Mouse (Mus musculus) yolk sac, embryonic 10.5 days (tissue): ENCODE data around the gene Lpo.
"Not testable (repeated sequence)": the region's sequence is repeated elsewhere in the genome, so short reads cannot be mapped to it uniquely, and the experiment has no call there.

Source experiments
- DNase-seq: peaks from one replicate; pipeline ENCODE4 v3.0.0-alpha.2; 2017; ENCODE audit warnings: low spot score

Gene Lpo

GRCm38 (mm10) chr11:87828239-87828900 is at the start of gene Lpo:
Gene Lpo, minus strand, starts transcription at chr11:87828289.
- no peak for DNase-seq

DNA sequence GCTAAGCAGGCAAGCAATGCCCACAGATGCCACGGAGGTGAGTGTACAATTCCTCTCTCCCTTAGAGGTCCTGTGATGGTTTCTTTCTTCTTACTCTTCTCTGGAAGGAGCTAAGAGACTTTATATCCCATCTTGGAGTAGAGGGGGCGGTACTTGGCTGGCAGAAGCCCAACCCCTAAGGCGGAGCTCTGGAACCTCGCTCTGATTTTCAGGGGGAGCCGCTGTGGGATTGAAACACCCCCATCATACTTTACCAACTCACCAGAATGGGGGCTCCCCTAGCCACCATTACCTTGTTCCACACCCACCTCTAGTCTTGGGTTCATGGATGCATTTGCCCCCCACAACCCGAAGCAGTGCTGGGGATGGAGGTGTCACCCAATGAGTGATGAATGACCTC is 47.3 kb upstream of the Lpo start, which contains the start of gene Epx:
Gene Epx (minus strand): TSS at position 101 of the 400 bp plus-strand sequence.
- no peak for DNase-seq

DNA sequence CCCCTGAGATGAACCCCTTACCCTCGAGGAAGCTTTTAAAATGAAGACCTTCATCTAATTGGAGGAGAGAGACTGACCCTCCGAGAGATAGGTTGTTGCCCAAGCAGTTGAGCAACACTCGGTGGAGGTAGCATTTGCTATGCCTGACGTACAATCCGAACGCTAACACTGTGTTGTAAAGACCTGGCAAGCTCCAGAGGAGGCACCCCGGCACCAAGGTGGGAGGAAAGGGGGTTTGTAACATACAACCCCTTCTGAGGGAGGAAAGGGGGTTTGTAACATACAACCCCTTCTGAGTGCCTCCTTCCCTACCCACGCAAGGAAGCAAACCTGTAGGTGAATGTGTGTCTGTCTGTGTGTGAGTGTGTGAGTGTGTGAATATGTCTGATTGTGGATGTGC is 43.7 kb upstream of the Lpo start:
- DNase-seq = no peak

DNA sequence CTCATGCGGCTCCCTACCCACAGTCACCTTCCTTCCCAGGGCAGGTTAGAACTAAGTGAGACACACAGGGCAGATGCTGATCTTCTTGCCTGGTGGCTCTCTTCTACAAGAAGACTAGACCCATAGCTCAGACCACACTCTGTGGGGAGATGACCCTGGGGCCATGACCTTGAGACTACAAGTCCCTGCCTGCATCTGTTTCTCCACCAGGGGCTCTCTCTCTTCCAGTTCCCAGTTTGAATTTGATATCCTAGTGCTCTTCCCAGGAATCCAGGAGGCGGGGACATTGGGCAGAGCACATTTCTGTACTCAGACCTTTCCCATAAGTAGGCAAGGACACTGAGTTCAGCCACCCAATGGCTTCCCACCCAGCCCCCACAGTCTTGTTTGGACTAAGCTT is 42.0 kb upstream of the Lpo start:
- no peak for DNase-seq

DNA sequence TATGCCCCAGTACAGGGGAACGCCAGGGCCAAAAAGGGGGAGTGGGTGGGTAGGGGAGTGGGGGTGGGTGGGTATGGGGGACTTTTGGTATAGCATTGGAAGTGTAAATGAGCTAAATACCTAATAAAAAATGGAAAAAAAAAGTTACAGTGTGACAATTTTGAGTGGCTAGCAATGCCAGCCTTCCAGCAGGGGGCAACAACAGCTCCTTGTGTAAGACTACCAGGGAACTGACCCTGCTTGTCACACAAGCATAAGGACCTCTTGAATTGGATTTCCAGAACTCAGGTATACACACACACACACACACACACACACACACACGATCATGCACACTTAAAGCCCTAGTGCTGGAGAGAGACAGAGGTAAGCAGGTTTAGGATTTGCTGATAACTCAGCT is 38.8 kb upstream of the Lpo start:
- not testable (repeated sequence) for DNase-seq

DNA sequence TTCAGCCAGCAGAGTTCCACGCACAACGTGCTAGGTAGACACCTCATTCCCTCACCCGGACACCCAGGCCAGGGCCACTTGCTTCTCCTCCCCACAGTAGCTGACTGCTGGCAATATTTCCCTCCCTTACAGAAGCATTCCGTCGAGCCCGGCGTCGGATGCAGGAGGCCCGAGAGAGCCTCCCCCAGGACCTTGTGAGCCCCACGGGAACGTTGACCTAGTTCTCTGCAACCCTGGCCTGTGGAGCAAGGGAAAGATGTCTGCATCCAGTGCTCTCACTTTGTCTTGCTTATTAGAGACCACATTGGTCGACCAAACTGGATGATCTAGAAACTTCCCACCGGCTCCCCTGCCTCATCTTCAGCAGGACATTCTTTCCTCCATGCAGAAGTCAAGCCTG is 34.7 kb upstream of the Lpo start:
- no peak for DNase-seq

DNA sequence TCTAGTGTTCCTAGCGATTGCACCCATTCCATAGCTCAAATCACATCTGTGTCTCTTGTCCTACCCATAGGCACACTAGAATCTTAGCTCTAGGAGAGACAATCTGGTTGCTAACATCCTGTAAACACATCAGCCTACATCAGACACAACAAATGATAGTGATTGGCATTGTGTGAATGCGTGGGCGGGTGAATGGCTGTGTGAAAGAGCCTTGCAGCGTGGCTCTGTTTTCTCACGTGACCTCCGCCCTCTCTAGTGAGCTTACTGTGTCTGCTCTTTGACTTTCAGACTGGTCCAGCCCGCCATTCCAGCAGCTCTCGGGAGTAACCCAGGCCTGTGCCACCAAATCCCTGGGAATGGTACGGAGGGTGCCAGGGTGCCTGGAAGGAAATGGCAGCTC is 32.3 kb upstream of the Lpo start:
- DNase-seq = no peak

DNA sequence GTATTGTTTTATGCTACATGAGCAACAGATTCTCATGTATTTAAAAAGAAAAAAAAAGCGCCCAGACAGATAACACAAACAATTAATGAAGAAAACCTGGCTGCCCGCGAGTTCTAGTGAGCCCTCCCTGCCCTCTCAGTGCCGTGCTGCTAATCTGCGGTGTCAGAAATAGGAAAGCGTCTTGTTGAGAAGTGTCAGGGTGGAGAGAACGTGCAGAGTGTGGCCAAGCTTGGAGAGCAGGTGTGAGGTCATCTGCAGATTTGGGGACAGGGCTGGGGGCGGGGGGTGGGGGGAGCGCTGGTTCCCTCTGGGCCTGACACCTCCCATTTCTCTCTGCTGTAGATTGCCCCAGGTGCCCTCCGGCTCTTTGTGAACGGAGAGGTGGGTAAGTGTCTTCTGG is 31.2 kb upstream of the Lpo start:
- no peak for DNase-seq

DNA sequence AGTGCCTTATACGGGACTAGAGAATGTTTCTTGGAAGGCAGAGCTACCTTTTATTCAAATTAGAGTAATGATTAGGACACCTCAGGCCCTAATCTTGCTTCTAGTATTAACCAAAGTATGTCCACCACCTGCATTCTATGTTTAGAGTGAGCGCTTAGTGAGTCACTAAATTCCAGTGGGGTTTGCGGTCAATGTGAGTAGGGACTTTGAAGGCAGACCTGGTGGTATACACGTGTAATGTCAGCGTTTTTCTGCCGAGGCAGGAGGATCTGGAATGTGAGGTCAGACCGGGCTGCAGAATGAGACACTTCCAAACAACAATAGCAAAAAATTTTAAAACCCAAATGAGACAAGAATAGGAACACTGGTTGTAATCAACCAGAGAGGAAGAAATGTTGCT is 26.5 kb upstream of the Lpo start:
- DNase-seq = no peak

DNA sequence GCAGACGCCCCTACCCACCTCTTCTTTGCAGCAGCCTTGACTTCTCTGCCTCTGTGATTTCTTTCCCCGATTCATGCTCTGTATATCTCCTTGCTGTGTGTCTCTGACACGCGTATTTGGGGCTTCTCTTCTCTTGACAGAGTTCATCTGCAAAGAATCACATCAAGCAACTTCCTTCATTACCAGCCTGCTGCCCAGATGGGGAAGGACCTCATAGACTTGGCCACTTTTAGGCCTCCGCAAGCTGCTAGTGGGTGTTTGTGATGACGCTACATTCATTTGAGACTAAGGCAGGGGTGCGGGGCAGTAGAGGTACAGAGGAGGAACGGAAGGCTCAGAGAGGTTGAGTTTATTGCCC is 25.5 kb upstream of the Lpo start:
- DNase-seq = no peak

- DNase-seq = peak; percentile 92
Measured at GRCm38 (mm10) chr11:87852690-87853596, 24.9 kb upstream of the Lpo start, which contains the start of gene Mks1. Gene Mks1, plus strand, starts transcription at chr11:87853215.

DNA sequence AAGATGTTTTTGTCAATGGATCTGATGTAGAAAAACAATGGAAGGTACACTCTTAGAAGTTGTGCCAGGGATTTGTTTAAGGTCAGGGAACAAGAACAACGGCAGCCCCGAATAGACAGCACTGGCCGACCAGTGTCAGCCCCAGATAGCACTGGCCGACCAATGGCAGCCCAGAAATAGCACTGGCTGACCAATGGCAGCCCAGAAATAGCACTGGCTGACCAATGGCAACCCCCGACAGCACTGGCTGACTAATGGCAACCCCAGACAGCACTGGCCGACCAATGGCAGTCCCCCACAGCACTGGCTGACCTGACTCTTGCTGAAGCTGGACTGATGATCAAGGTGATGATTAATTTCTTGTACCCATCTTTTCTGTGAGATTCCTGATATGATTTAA is 19.8 kb upstream of the Lpo start:
- peak; percentile 18 for DNase-seq

DNA sequence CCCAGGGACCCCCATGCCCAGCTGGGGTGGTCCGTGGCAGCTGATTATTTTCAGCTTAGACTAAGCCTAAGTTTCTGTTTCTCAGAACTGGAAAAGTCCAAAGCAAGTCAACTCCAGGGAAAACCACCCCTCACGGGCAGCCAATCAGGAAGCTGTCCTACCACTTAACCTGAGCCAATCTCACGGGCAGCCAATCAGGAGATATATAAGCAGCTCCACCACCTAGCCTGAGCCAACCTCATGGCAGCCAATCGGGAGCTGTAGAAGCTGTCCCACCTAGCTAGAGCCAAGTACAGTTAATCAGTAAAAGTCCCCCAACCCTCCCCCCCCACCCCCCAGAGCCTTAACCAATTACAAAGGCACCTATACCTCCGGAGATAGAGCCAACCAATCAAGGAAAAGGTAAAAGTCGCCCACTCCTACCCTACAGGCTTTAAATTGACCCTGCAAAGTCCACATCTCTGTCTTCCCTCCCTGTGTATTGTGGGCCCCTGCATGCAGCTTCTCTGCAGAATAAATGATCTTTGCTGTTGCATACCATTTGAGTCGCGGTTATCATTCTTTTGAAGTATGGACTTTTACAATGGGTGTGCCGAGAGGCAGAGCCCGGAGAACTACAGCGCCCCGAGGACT is 19.0 kb upstream of the Lpo start:
- peak; percentile 10 for DNase-seq

- DNase-seq = no peak
Measured at GRCm38 (mm10) chr11:87841436-87841835, 13.3 kb upstream of the Lpo start.

- DNase-seq = no peak
Measured at GRCm38 (mm10) chr11:87840676-87841075, 12.6 kb upstream of the Lpo start.

DNA sequence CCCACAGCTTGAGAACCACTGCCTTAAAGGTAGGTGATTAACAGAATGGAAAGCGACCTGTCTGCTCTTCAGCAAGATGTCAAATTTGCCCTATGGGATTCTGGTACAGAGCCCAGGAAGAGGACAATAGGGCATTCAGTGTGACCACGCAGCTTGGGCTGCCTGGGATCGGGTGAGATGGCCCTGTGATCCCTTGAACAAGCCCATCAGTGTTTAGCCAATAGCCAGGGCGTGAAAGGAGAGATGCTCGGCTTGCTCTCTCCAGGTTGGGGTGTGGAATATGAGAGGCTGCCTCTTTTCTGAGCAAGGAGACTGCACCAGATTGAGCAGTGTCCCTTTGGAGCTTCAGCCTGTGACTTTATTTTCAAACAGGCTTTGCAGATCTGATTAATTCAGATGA is 6.6 kb downstream of the Lpo start:
- DNase-seq = no peak

DNA sequence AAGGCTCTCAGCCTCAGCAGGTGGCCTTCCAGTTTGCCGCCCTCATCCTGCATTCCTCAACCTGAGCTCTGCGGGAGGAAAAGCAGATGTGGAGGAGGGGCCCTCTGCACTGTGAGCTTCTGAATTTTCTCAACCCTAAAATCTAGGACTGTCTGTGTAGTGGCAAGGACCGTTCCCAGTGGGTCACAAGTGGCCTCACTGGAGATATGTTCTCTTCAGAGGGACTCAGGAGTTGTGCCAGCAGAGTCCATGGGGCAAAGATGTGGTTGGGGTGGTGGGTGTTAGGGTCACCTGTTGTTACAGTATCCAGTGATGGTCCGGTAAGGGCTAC is 10.7 kb downstream of the Lpo start:
- DNase-seq = no peak

DNA sequence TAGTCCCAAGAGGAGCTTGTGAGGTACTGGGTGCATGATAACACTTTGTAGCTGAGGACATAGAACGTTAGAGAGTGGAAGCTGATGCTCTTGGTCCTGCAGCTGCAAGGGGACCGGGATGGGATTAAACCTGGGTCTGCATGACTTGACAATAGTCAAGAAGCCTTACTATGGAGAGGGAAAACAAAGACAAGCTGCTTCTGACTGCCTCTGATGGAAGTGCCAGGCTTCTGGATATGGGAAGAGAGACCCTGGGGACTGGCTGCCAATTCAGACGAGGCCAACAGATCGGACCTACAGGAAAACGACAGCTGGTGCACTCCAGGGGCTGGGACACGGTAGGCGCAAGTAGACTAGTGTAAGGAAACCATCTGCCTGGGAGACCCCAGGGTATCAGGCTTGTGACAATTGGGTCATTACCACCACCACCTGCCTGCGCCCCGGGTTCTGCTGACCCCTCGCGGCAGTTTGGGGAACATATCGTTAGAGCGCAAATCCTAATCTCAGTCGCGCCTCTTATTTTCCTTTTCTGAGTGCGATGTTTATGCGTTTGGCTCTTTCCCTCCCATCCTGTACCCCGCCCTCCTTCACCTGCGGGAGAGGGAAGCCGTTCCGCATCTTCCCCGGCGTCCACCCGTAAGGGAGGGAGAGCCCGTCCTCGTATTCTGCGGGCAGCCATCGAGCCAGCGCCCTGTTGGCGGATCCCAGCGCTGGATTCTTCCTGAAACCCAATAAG is 11.2 kb downstream of the Lpo start:
- peak; percentile 3 for DNase-seq

DNA sequence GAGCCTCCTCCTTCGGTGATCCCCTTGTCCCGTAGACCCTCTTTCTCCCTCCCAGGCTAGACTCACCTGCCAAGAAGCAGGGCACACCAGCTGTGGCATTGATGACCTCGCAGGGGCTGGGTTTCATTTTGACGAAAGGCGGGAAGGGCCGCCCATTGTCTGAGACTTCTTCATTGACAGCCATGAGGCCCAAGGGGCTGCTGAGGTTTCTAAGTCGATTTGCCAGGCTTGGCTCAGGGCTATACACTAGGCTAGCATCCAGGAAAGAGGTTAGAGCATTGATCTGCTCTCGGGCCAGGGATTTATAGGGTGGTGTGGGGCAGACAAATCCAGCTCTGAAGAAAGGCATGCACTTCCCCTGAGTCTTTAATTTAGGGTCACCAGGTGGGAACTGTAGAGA is 13.3 kb downstream of the Lpo start:
- DNase-seq = no peak

DNA sequence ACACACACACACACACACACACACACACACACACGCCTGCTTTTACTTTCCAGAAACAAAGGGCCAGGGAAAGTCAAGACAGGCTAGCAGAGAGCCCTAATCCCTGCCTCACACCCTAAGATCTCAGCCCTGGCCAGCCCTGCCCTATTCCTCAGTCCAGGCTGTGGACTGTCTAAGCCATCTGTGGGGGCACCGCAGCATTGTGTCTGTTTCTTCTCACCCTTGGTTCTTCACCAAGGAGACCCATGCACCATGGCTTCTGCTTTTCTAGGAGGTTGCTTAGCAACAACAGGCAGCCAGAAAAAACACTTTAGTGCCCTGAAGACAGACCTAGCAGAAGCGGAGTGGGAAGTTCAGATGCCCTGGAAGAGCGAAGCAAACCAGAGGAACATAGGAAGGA is 16.7 kb downstream of the Lpo start:
- no peak for DNase-seq

DNA sequence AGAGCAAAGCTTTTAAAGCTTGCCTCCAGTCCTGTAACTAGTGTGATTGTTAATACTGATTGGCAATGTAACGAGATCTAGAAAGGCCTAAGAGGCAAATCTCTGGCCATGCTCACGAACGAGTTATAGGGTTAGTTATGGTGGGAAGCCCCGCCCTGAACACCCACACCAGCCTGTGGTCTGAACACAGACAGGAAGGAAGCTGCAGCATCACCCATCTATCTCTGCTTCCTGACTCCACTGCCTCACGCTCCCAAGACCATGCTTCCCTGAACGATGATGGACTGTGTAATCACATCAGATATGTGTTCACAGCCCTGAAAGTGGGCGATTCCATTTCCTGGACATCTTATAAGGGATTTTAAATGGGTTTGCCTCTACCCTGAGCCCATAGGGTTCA is 19.9 kb downstream of the Lpo start:
- no peak for DNase-seq

GRCm38 (mm10) chr11:87807433-87807832 is 20.7 kb downstream of the Lpo start:
- DNase-seq = no peak

GRCm38 (mm10) chr11:87805448-87805847 is 22.6 kb downstream of the Lpo start:
- DNase-seq = no peak
